Mouse (Mus musculus) adrenal gland (tissue): ENCODE data around the gene Tex14.
"Not testable (repeated sequence)": the region's sequence is repeated elsewhere in the genome, so short reads cannot be mapped to it uniquely, and the experiment has no call there.

Experiments used
- intact Hi-C: fragments of 180-260 bp; cut with DNase I; formaldehyde crosslinking; loops from one replicate; pipeline ENCODE4 v1.15.1; 2025

Tex14 gene

GRCm38 (mm10) chr11:87426121-87426449 is 21.2 kb downstream of the Tex14 start:
- intact Hi-C loops, result loop anchor here (5.0 kb wide), 2 partner anchors 36 to 96 kb away; no protein-coding TSS in a partner anchor

GRCm38 (mm10) chr11:87426450-87427250 is 21.8 kb downstream of the Tex14 start:
- intact Hi-C loops, result loop anchor here (5.0 kb wide), 2 partner anchors 36 to 96 kb away; no protein-coding TSS in a partner anchor

GRCm38 (mm10) chr11:87427273-87428050 is 22.6 kb downstream of the Tex14 start:
- intact Hi-C loops, result loop anchor here (5.0 kb wide), 2 partner anchors 35 to 95 kb away; no protein-coding TSS in a partner anchor

- intact Hi-C loops, result loop anchor here (5.0 kb wide), 2 partner anchors 34 to 94 kb away; no protein-coding TSS in a partner anchor
Measured at GRCm38 (mm10) chr11:87428051-87428673, 23.3 kb downstream of the Tex14 start.

GRCm38 (mm10) chr11:87429363-87429762 is 24.5 kb downstream of the Tex14 start:
- intact Hi-C loops, result loop anchor here (5.0 kb wide), 2 partner anchors 33 to 93 kb away; no protein-coding TSS in a partner anchor

- intact Hi-C loops, result loop anchor here (10.0 kb wide), 1 partner anchor 74 kb away; no protein-coding TSS in a partner anchor
Measured at GRCm38 (mm10) chr11:87430374-87430773, 25.5 kb downstream of the Tex14 start.

GRCm38 (mm10) chr11:87431813-87432212 is 26.9 kb downstream of the Tex14 start:
- intact Hi-C loops, result loop anchor here (10.0 kb wide), 1 partner anchor 73 kb away; no protein-coding TSS in a partner anchor

GRCm38 (mm10) chr11:87432447-87432846 is 27.6 kb downstream of the Tex14 start:
- intact Hi-C loops, result loop anchor here (10.0 kb wide), 1 partner anchor 72 kb away; no protein-coding TSS in a partner anchor

- intact Hi-C loops, result loop anchor here (10.0 kb wide), 1 partner anchor 72 kb away; no protein-coding TSS in a partner anchor
Measured at GRCm38 (mm10) chr11:87432933-87433669, 28.2 kb downstream of the Tex14 start.

- intact Hi-C loops, result loop anchor here (10.0 kb wide), 1 partner anchor 70 kb away; no protein-coding TSS in a partner anchor
Measured at GRCm38 (mm10) chr11:87435107-87435506, 30.2 kb downstream of the Tex14 start.

- intact Hi-C loops, result loop anchor here (10.0 kb wide), 1 partner anchor 68 kb away; no protein-coding TSS in a partner anchor
Measured at GRCm38 (mm10) chr11:87436326-87437232, 31.7 kb downstream of the Tex14 start.

GRCm38 (mm10) chr11:87439796-87440420 is 35.0 kb downstream of the Tex14 start:
- intact Hi-C loops, result loop anchor here (10.0 kb wide), 1 partner anchor 65 kb away; no protein-coding TSS in a partner anchor

GRCm38 (mm10) chr11:87442643-87443372 is 37.9 kb downstream of the Tex14 start:
- intact Hi-C loops, result not testable (repeated sequence)

GRCm38 (mm10) chr11:87443373-87443883 is 38.6 kb downstream of the Tex14 start:
- intact Hi-C loops, result no loop called here

GRCm38 (mm10) chr11:87444056-87444455 is 39.2 kb downstream of the Tex14 start:
- intact Hi-C loops, result not testable (repeated sequence)

- intact Hi-C loops, result no loop called here
Measured at GRCm38 (mm10) chr11:87444735-87445428, 40.0 kb downstream of the Tex14 start.

- intact Hi-C loops, result not testable (repeated sequence)
Measured at GRCm38 (mm10) chr11:87445593-87445992, 40.7 kb downstream of the Tex14 start.
